Mouse (Mus musculus) kidney, embryonic 16.5 days (tissue): ENCODE data around the gene Kcnmb3. TPM values are rescaled to one million over a fixed set of nuclear protein-coding genes. Genes with fewer than 3 reads are reported as not detected.
"Not testable (repeated sequence)": the region's sequence is repeated elsewhere in the genome, so short reads cannot be mapped to it uniquely, and the experiment has no call there.

Source experiments
- ATAC-seq: fragments of 200-750 bp; cut with Nextera tagmentation; 2 replicates; pipeline ENCODE4 v1.8.0; 2017; ENCODE audit warnings: moderate TSS enrichment; ENCODE audit not compliant: low FRiP score, low TSS enrichment
- H3K27ac ChIP-seq: fragments of 300-500 bp; sonication (generic); 2 replicates; pipeline ENCODE4 v1.5.1; 2014; ENCODE audit warnings: low read length
- H3K27me3 ChIP-seq: fragments of 300-500 bp; sonication (generic); 2 replicates; pipeline ENCODE4 v1.6.1; 2014; ENCODE audit warnings: low read length, control low read depth, mixed read lengths; ENCODE audit not compliant: insufficient read depth
- H3K36me3 ChIP-seq: fragments of 300-500 bp; sonication (generic); 2 replicates; pipeline ENCODE4 v1.6.1; 2014; ENCODE audit warnings: low read length, control low read depth, mixed read lengths; ENCODE audit not compliant: insufficient read depth
- H3K4me1 ChIP-seq: fragments of 300-500 bp; sonication (generic); 2 replicates; pipeline ENCODE4 v1.6.1; 2014; ENCODE audit warnings: low read length, control low read depth, mixed read lengths; ENCODE audit not compliant: insufficient read depth
- H3K4me2 ChIP-seq: fragments of 300-500 bp; sonication (generic); replicated peaks from 2 replicates; pipeline ENCODE4 v1.6.1; 2014; ENCODE audit warnings: low read depth, low read length
- H3K4me3 ChIP-seq: fragments of 300-500 bp; sonication (generic); 2 replicates; pipeline ENCODE4 v1.5.1; 2014; ENCODE audit warnings: mild to moderate bottlenecking, low read length
- H3K9ac ChIP-seq: fragments of 300-500 bp; sonication (generic); replicated peaks from 2 replicates; pipeline ENCODE4 v1.6.1; 2014; ENCODE audit warnings: low read length
- H3K9me3 ChIP-seq: fragments of 300-500 bp; sonication (generic); 2 replicates; pipeline ENCODE4 v1.6.1; 2016; ENCODE audit warnings: low read length, control low read depth
- WGBS: fragments of 180-500 bp; shearing (Covaris S2); extraction: QIAGEN DNeasy Blood & Tissue Kit; methylation state at CpG from one replicate; pipeline ENCODE4 v1.1.7; 2014; 5-methylcytosine and 5-hydroxymethylcytosine counted together
- polyA plus RNA-seq: library from polyadenylated mRNA; unstranded; fragments of >200 nt; fragmentation: Nextera tagmentation; extraction: Ambion mirVana; gene quantifications from 2 replicates; pipeline ENCODE4 v1.2.1, GENCODE M21; 2015

Gene Kcnmb3
- polyA plus RNA-seq, 1 experiment from 2014 or later, result 0.26 TPM

DNA sequence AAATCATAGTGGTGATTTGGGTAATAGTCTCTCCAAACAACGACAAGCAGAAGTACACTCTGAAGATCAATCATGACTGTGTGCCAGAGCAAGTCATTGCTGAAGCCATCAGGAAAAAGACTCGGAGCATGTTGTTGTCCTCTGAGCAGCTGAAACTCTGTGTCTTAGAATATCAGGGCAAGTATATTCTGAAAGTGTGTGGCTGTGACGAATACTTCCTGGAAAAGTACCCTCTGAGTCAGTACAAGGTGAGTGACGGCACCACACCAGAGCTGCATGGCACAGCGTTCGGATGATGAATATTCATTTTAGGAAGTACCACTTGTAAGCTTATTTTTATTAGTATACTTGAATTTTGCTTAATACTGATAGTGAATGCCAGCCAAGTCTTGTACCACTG, 54.2 kb downstream of the Kcnmb3 start:
- no peak for ATAC-seq
- Histone ChIP-seq H3K27me3 (no peaks in the 10 kb centered on the region), H3K4me2 (no peak overlapping the region), H3K9me3 (no peaks in the 10 kb centered on the region), H3K27ac (no peak overlapping the region), H3K4me1 (no peaks in the 10 kb centered on the region), H3K9ac (no peak overlapping the region), H3K4me3 (no peak overlapping the region), H3K36me3 (peaks cover 37% of the 10 kb centered on the region)
- WGBS, result 96% methylated on average over 6 of the region's 6 CpGs

DNA sequence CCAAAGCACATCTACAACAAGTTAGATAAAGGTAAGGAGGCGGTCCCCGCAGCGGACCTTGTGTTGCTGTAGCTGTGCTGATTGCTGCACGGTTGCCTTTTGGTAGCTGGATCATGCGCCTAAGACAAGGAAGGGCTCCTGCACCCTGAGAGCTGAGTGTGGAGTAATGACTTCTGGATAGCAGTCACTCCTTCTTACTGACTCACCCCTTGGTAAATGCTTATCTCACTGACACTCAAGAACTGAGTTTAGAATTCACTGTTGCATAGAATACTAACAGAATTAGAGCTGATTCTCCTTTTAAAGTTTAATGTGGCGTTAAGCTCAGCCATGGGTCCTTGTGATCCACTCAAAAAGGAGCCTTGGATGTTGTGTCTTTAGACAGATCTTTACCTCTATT, 54.7 kb downstream of the Kcnmb3 start:
- Histone ChIP-seq H3K4me3 (no peak overlapping the region), H3K4me1 (no peaks in the 10 kb centered on the region), H3K9ac (no peak overlapping the region), H3K9me3 (no peaks in the 10 kb centered on the region), H3K36me3 (peaks cover 36% of the 10 kb centered on the region), H3K4me2 (no peak overlapping the region), H3K27me3 (no peaks in the 10 kb centered on the region), H3K27ac (no peak overlapping the region)
- no peak for ATAC-seq
- WGBS, result 93% methylated on average over 6 of the region's 6 CpGs

DNA sequence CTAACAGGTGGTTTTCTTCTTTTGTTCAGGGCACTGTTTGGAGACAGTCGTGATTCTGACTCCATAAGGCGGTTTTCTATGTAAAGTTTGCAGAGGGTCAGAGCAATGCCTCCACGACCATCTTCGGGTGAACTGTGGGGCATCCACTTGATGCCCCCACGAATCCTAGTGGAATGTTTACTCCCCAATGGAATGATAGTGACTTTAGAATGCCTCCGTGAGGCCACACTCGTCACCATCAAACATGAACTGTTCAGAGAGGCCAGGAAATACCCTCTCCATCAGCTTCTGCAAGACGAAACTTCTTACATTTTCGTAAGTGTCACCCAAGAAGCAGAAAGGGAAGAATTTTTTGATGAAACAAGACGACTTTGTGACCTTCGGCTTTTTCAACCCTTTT, 55.9 kb downstream of the Kcnmb3 start:
- H3K4me2 ChIP-seq, result no peak overlapping the region
- H3K27ac ChIP-seq, result no peak overlapping the region
- H3K4me3 ChIP-seq, result no peak overlapping the region
- no peaks in the 10 kb centered on the region for H3K27me3 ChIP-seq
- ATAC-seq, result no peak
- H3K9me3 ChIP-seq, result no peaks in the 10 kb centered on the region
- 73% methylated on average over 11 of the region's 11 CpGs for WGBS
- H3K36me3 ChIP-seq, result peaks cover 27% of the 10 kb centered on the region
- H3K4me1 ChIP-seq, result no peaks in the 10 kb centered on the region
- H3K9ac ChIP-seq, result no peak overlapping the region

DNA sequence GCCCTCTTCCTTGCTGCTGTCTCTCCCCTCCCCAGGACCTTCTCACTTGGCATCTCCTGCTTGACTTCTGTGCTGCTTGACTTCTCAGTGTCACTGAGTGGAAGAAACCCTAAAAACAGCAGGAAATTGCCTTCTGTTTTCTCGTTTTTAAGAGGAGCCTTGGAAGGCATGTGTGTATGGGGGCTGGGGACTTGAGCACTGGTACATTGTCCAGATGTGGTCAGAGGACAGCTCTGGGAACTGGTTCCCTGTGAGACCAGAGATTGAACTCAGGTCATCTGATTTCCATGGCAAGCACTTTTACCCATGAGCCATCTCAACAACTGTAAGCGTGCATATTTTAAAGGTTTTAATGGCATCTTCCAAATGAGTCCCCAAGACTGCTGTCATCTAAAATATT, 58.0 kb downstream of the Kcnmb3 start:
- peaks cover 11% of the 10 kb centered on the region for H3K36me3 ChIP-seq
- H3K27me3 ChIP-seq, result no peaks in the 10 kb centered on the region
- ATAC-seq, result no peak
- no peaks in the 10 kb centered on the region; the same call in 1 of the 2 replicates for H3K4me1 ChIP-seq
- 64% methylated on average over 2 of the region's 2 CpGs for WGBS
- H3K27ac ChIP-seq, result no peak overlapping the region
- H3K9me3 ChIP-seq, result no peaks in the 10 kb centered on the region
- no peak overlapping the region for H3K4me3 ChIP-seq
- H3K9ac ChIP-seq, result no peak overlapping the region
- H3K4me2 ChIP-seq, result no peak overlapping the region

DNA sequence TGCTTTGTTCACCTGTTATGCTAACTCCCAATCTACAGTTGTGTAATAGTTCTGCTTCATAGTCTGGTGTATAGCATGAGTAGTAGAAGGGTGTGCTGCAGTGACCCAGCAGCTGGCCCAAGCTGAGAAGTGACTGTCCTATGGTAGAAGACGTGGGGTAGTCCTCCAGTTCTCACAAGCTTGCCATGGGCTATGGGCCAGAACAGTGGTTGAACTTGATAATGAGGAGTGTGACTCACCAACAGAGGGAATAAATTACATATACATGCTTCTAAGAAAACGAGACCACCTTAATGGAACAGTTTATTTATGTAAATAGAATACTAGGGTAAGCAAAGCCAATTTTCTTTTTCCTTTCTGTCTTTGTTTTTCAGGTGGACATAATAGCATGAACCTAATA, 61.6 kb downstream of the Kcnmb3 start:
- Histone ChIP-seq H3K4me3 (no peak overlapping the region), H3K9ac (no peak overlapping the region), H3K27ac (no peak overlapping the region), H3K9me3 (no peaks in the 10 kb centered on the region), H3K27me3 (no peaks in the 10 kb centered on the region), H3K36me3 (peaks cover 3% of the 10 kb centered on the region; the same call in 1 of the 2 replicates), H3K4me1 (no peaks in the 10 kb centered on the region; the same call in 1 of the 2 replicates), H3K4me2 (no peak overlapping the region)
- ATAC-seq, result no peak
- 60% methylated on average over 2 of the region's 2 CpGs for WGBS

DNA sequence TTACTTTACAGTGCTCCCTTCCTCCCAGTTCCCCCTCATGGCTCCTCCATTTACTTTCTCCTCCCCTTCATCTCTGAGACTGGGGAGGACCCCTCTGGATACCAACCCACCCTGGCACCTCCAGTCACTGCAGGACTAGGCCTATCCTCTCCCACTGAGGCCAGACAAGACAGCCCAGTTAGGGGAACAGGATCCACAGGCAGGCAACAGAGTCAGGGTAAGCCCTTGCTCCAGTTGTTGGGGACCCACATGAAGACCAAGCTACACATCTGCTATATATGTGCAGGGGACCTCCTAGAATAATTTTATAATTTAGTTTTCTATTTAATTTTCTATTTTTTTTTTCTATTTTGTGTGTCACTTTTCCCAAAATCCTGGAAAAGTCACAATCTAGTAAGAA, 62.7 kb downstream of the Kcnmb3 start:
- not testable (repeated sequence) for H3K27ac ChIP-seq, ATAC-seq, H3K4me3 ChIP-seq, H3K9me3 ChIP-seq, H3K27me3 ChIP-seq, H3K4me2 ChIP-seq, H3K36me3 ChIP-seq, H3K4me1 ChIP-seq, H3K9ac ChIP-seq

DNA sequence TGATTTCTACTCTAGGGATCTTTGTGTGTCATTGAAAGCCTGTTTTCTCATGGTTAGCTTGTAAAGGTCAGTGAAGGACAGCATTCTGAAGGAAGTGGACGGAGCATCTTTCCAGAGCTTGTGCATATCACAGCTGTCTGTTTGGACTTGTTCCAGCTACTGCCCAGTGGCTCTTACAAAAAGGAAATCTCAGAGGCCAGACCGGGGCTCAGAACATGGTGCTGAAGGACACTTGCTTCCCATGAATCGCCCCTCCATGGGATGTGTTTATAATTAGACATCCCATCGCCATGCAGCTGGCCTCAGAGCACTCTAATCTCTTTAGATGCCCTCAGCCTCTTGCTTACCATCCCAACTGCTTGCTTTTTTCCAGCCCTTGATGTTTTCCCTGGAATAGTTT, 63.1 kb downstream of the Kcnmb3 start:
- Histone ChIP-seq H3K9me3 (no peaks in the 10 kb centered on the region), H3K36me3 (peaks cover 3% of the 10 kb centered on the region; the same call in 1 of the 2 replicates), H3K27me3 (no peaks in the 10 kb centered on the region), H3K27ac (no peak overlapping the region), H3K4me3 (no peak overlapping the region), H3K4me2 (no peak overlapping the region), H3K9ac (no peak overlapping the region), H3K4me1 (no peaks in the 10 kb centered on the region; the same call in 1 of the 2 replicates)
- 48% methylated on average over 4 of the region's 4 CpGs for WGBS
- no peak for ATAC-seq

DNA sequence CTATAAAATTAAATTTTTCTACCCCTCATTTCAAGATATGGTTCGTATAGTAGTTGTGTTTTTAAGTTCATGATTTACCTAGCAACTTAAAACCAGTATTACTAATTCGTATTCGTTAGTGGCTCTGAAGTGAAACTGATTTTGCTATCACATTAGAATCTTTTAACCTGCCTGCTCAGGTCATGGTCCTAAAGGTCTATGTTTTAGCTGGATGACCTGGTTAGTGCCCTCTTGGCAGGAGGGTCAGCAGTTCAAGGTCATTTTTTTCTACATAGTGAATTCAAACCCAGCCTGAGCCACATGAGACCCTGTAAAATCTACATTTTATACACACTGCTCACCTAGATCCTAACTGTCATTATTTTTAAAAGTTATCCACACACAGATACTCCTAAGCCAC, 63.7 kb downstream of the Kcnmb3 start:
- H3K9me3 ChIP-seq, result no peaks in the 10 kb centered on the region
- no peaks in the 10 kb centered on the region; the same call in 1 of the 2 replicates for H3K4me1 ChIP-seq
- H3K9ac ChIP-seq, result no peak overlapping the region
- no peak overlapping the region for H3K4me2 ChIP-seq
- H3K4me3 ChIP-seq, result no peak overlapping the region
- no peak overlapping the region for H3K27ac ChIP-seq
- peaks cover 3% of the 10 kb centered on the region; the same call in 1 of the 2 replicates for H3K36me3 ChIP-seq
- ATAC-seq, result no peak
- H3K27me3 ChIP-seq, result no peaks in the 10 kb centered on the region
- 85% methylated on average over 3 of the region's 3 CpGs for WGBS

DNA sequence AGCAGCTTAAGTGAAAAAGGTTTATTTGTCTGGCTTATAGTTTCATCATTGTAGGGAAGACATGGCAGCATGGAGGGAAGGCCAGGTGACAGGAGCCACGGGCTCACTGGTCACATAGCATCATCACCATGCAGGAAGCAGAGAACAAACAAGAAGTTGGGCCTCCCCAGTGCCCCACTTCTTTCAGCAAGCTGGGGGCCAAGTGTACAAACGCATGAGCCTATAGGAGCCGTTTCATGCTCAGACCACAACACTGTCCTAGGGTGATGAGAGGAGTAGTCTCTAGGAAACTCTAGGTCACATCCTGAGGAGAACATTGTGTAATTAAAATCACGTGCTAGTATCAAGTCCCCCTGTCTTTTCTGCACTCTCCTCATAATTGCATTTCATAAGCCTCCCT, 64.3 kb downstream of the Kcnmb3 start:
- Histone ChIP-seq H3K27ac (no peak overlapping the region), H3K9me3 (no peaks in the 10 kb centered on the region), H3K9ac (no peak overlapping the region), H3K4me1 (no peaks in the 10 kb centered on the region; the same call in 1 of the 2 replicates), H3K4me2 (no peak overlapping the region), H3K36me3 (peaks cover 3% of the 10 kb centered on the region; the same call in 1 of the 2 replicates), H3K4me3 (no peak overlapping the region), H3K27me3 (no peaks in the 10 kb centered on the region)
- ATAC-seq, result no peak
- WGBS, result 75% methylated on average over 4 of the region's 4 CpGs
